Mouse (Mus musculus) heart, adult 18-20 months (tissue): ENCODE measurements around the gene Aarsd1. TPM values are rescaled to one million over a fixed set of nuclear protein-coding genes. Genes with fewer than 3 reads are reported as not detected.
"Not testable (repeated sequence)": the region's sequence is repeated elsewhere in the genome, so short reads cannot be mapped to it uniquely, and the experiment has no call there.

ENCODE experiments used
- DNase-seq, 2 experiments: peaks; one replicate each; pipeline ENCODE4 v3.0.0; 2021 to 2022; ENCODE audit warnings: mixed read lengths in 1 of 2
- microRNA-seq, 2 experiments: library from miRNA; unstranded; fragments of <30 nt; microRNA quantifications; one replicate each; pipeline ENCODE4 v1.2.0; 2022
- total RNA-seq, 2 experiments: library from RNA; stranded (reverse); gene quantifications; 2 replicates each; pipeline ENCODE4 v1.2.3; 2021

The Aarsd1 gene
- total RNA-seq, 2 experiments from 2014 or later: 18.5 to 22.9 TPM

DNA sequence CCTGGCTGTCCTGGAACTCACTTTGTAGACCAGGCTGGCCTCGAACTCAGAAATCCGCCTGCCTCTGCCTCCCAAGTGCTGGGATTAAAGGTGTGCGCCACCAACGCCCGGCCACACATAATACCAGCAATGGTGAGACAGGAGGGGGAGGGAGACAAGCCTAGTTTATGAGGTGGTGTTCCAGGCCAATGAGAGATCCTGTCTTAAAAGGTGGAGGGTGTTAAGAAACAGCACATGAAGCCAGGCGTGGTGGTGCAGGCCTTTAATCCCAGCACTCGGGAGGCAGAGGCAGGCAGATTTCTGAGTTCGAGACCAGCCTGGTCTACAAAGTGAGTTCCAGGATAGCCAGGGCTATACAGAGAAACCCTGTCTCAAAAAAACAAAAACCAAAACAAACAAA lies 39.2 kb downstream of the Aarsd1 start:
- not testable (repeated sequence) for DNase-seq

DNA sequence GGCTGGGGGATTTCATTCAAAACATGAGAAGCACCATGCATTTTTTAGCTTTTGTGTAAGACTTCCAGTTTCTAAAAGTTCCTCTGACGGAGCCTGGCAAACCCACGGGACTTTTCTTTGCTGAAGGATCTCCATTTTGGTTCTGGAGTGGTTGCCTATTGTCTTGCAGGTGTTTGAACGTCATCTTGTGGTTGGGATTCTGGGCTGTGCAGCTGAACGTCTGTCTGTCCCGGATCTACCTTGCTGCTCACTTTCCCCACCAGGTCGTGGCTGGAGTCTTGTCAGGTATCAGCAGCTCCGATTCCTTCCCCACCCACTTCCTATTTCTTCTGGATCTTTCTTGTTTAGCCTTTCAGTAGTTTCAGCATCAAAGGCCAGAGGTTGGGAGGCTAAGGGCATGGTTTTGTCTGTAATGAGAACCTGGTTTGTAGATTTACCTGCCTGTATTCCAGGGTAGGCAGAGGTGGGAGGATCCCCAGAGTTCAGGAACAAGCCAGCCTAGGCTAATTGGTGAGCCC lies 42.9 kb downstream of the Aarsd1 start:
- no peak for DNase-seq

DNA sequence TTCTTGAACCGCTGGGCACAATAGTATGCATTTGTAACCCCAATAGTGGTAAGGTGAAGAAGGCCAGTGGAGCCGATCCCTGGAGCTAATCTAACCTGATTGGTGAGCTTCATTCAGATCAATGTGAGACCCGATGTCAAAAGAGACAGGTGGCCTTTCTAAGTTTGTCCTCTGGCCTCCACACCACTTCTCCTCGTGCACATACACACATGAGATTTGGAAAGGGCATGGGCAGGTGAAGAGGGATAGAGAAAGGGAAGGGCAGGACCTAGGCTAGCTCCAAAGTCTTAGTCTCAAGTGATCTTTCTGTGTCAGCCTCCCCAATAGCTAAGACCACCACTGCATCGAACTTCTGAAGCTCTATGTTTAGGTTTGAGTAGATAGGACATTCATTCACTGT lies 47.3 kb downstream of the Aarsd1 start:
- DNase-seq: no peak

DNA sequence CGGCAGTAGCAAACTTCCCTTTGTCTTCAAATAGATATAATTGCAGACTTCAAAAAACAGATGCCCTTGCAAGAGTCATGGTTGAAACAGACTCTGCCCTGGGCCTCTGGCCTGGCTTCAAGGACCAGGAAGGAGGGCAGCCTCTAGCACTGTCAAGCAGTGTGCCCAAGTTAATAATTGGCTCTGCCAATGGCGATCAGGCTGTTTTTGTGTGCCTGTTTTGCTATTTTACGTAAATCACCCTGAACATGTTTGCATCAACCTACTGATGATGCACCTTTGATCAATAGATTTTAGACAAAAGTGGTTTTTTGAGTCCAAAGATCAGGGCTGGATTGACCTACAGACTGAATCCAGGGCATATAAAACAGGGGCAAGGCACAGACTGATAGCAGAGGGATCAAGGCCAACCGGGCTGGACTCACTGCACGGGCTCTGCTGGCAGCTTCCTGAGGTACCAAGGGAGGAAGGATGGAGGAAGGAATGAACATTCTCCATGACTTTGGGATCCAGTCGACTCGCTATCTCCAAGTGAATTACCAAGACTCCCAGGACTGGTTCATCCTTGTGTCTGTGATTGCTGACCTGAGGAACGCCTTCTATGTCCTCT lies 50.0 kb downstream of the Aarsd1 start, which contains the start of gene G6pc:
Gene G6pc, plus strand, starts transcription at position 236 of the 610 bp plus-strand sequence.
- no peak for DNase-seq

DNA sequence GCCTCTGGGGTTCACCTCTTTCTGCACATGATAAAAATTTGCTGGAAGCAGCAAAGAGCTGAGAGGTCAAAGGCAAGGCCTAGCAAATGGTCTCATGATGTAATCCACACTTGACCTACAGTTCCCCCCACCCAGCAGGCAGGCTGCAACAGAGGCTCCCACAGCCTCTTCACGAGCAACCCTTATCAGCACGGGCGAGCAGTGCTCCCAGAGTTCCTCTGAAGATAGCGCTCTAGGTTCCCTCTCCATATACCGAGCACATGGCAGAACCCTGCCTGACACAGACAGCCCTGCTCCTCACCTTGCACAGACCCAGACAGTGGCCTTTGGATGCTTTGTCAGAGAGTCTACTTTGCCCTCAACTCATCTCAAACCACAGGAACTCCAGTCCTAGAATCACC lies 52.9 kb downstream of the Aarsd1 start:
- DNase-seq: no peak

DNA sequence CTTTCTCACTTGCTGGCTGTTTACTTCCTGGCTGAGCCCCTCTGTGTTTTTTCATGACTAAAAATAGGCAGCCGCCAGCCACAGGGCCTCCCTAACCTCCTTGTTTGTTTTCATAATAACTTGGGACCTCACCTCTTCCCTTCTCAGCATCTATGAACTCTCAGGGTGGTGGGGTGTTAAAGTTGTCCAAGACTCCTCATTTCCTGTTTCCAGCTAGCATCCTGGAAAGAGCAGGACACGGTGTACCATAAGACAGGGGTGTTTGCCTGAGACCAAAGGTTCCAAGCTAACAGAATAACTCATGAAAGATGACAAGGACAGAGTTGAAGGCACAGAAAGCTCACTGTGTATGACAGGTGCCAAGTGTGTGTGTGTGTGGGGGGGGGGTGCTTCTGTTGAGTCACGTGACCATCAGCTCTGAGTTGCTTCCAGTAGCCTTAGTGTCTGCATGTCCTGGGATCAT lies 56.7 kb downstream of the Aarsd1 start:
- DNase-seq: peak; percentile 40 to 65

DNA sequence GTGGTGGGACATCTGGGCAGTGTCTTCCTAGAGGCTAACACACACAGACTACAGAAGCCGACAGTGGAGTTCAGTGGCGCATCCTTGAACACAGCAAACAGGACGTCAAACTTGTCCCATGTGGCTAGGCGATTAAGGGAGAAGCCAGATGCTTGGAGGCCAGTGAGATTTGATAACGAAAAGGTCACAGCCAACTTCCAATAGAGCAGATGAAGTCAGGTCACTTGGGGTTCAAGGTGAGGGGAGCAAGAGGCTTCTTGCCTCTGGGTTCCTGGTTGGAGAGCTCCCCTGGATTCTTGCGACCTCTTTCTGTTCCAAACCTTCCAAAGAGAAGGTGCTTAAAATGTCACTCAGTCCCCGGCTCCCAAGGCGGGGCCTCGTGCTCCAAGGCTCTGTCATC lies 57.6 kb downstream of the Aarsd1 start:
- DNase-seq: peak; percentile 28 to 35

DNA sequence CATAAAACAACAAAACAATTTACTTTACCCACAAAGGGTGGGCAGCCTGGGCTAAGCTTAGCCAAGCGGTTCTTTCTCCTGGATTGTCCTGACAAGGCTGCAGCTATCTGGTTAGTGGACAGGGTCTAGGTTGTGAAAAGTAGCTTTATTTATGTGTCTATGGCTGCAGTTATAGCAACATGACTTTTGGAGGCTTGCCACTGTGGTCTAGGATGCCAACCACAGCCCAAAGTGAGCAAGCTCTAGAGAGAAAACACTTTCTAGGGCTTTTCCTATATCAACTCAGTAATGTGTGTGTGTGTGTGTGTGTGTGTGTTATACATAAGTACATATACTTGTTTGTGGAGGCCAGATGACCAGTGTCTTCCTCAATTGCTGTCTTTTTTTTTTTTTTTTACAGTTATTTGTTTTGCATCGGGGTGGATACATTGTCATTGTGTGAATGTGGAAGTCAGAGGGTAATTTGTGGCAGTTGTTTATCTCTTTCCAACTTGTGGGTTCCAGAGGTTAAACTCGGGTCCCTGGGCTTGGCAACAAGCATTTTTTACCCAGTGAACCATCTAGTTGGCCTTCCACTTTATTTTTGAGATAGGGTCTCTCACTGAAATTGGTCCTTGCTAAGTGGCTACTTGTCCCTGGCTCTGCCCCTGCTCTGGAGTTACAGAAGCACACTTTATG lies 59.8 kb downstream of the Aarsd1 start:
- DNase-seq: no peak

Small RNAs within 50 kb of the gene (microRNA-seq; reads per million reads assigned to microRNA genes)
- gene Mir6929: 3.8 to 4.6 reads per million in 2 experiments

Other genes starting within 250 kb of the Aarsd1 start
- gene Cntnap1, start 247.1 kb downstream of the Aarsd1 start, total RNA-seq: 1 to 10 TPM; 1.1 to 1.9 TPM
- 10 to 100 TPM; 12.6 to 12.8 TPM for gene Plekhh3, start 246.3 kb downstream of the Aarsd1 start, total RNA-seq
- gene Ccr10, start 242.2 kb downstream of the Aarsd1 start, total RNA-seq: not detected
- 10 to 100 TPM; 29.8 to 36.4 TPM for gene Ezh1, start 191.2 kb downstream of the Aarsd1 start, total RNA-seq
- 100 to 1,000 TPM in 1 of 2 experiments, 10 to 100 TPM in 1; 74.7 to 100 TPM for gene Ramp2, start 171.6 kb downstream of the Aarsd1 start, total RNA-seq
- 100 to 1,000 TPM in 1 of 2 experiments, 10 to 100 TPM in 1; 87.3 to 107 TPM for gene Vps25, start 163.9 kb downstream of the Aarsd1 start, total RNA-seq
- 10 to 100 TPM in 1 of 2 experiments, 1 to 10 TPM in 1; 9.4 to 12.9 TPM for gene Wnk4, start 157.0 kb downstream of the Aarsd1 start, total RNA-seq
- gene Cntd1, start 138.6 kb downstream of the Aarsd1 start, total RNA-seq: under 1 TPM; 0.15 to 0.23 TPM
- gene Coa3, start 138.5 kb downstream of the Aarsd1 start, total RNA-seq: 100 to 1,000 TPM in 1 of 2 experiments, 10 to 100 TPM in 1; 98.3 to 108 TPM
- 10 to 100 TPM; 85.4 to 96.5 TPM for gene Becn1, start 115.3 kb downstream of the Aarsd1 start, total RNA-seq
- gene Psme3, start 101.4 kb downstream of the Aarsd1 start, total RNA-seq: 10 to 100 TPM; 65.0 to 86.3 TPM
- gene Aoc2, start 92.6 kb downstream of the Aarsd1 start, total RNA-seq: 1 to 10 TPM; 1.2 to 2.2 TPM
- gene Aoc3, start 87.0 kb downstream of the Aarsd1 start, total RNA-seq: 10 to 100 TPM; 10.5 to 16.6 TPM
- gene G6pc, start 50.1 kb downstream of the Aarsd1 start, total RNA-seq: not detected
- gene Gm27029, start 7.2 kb upstream of the Aarsd1 start, total RNA-seq: 10 to 100 TPM in 1 of 2 experiments, 1 to 10 TPM in 1; 6.0 to 10.3 TPM
- 10 to 100 TPM; 11.0 to 11.2 TPM for gene Rundc1, start 7.5 kb upstream of the Aarsd1 start, total RNA-seq
- gene Ptges3l, start 7.7 kb upstream of the Aarsd1 start, total RNA-seq: 10 to 100 TPM; 52.7 to 61.5 TPM
- 10 to 100 TPM; 45.0 to 48.0 TPM for gene Rpl27, start 24.7 kb upstream of the Aarsd1 start, total RNA-seq
- gene Ifi35, start 30.8 kb upstream of the Aarsd1 start, total RNA-seq: 10 to 100 TPM; 14.0 to 16.2 TPM
- gene Rnd2, start 47.4 kb upstream of the Aarsd1 start, total RNA-seq: 1 to 10 TPM; 5.1 to 6.2 TPM
- gene Vat1, start 48.6 kb upstream of the Aarsd1 start, total RNA-seq: 10 to 100 TPM; 23.7 to 24.6 TPM
- under 1 TPM; 0.27 to 0.31 TPM for gene Brca1, start 134.3 kb upstream of the Aarsd1 start, total RNA-seq
- gene Nbr1, start 134.5 kb upstream of the Aarsd1 start, total RNA-seq: 100 to 1,000 TPM in 1 of 2 experiments, 10 to 100 TPM in 1; 94.7 to 131 TPM
- gene Tmem106a, start 164.6 kb upstream of the Aarsd1 start, total RNA-seq: 1 to 10 TPM; 3.2 to 5.9 TPM
- not detected for gene Gm11634, start 181.6 kb upstream of the Aarsd1 start, total RNA-seq
- 10 to 100 TPM; 43.7 to 52.3 TPM for gene Rdm1, start 209.6 kb upstream of the Aarsd1 start, total RNA-seq
- 10 to 100 TPM; 19.6 to 22.5 TPM for gene Arl4d, start 247.9 kb upstream of the Aarsd1 start, total RNA-seq